Mouse (Mus musculus): ENCODE measurements at regions not wholly inside any gene's neighbourhood (a gene's known extent, or its start where the extent isn't known, plus 50 kb on each side); places are given as distances from the start of the nearest gene placed in this dataset.

DNA sequence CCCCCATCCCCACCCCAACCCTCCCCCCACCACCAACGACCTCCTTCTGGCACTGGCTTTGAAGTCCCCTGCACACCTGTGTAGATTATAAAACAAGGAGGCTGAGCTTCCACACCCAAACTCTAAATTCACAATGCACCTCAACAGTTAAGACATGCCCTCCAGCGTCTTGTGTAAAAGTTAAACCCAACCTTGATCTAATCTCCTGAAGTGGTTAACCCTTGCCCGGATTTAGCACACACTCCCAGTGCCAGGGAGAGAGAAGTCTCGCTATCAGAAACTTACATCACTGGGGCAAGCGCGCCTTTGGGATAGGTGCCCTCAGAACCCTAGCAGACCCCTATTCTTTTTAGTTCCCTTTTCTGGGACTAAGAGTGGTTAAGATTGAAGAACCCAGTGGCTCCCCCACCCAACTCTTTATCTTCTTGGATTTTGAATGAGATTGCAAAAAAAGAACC is 177.3 kb upstream of the Klf3 start:
- Histone ChIP-seq H3K4me1 (replicated peaks; ENCODE audit: control insufficient read depth, insufficient read depth, low read length) (peaks cover 67% of the 10 kb centered on the region), H3K36me3 (ENCODE audit: control insufficient read depth, insufficient read depth, low read length) (no peaks in the 10 kb centered on the region), H3K4me3 (ENCODE audit: control insufficient read depth, insufficient read depth, low read length) (no peak overlapping the region), H3K27me3 (ENCODE audit: control insufficient read depth, insufficient read depth, low read length) (no peaks in the 10 kb centered on the region), H3K27ac (ENCODE audit: control insufficient read depth, insufficient read depth, low read length) (peak overlapping the region; percentile 84)
- DNase-seq = peak; percentile 64
- WGBS = 2% methylated on average over 6 of the region's 6 CpGs
- TF ChIP-seq CTCF (IDR thresholded peaks at IDR 0.05; ENCODE audit: borderline replicate concordance, control insufficient read depth, extremely low read depth, insufficient read depth, low read length, poor library complexity) (no peak), POLR2A (IDR thresholded peaks at IDR 0.05; ENCODE audit: control insufficient read depth, extremely low read depth, insufficient read depth, low read length, poor library complexity) (no peak)

DNA sequence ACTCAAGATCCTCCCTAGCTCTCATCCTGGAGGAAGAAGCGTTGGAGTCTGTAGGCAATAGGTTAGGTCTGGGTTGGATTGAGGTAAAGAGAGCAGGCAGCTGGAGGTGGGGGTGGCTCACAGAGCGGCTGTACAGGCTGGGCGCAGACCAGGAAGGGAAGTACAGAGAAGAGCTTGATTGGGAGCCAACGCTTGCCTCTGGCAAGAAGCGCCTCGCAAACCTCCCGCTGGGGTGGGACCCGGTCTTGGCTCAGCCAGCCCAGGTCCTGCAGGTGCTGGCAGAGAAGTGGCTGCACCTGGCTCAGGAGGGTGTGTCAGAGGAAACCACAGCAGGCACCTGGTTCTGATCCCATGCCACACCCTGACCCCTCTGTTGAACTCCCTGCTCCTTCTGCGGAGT is 176.8 kb upstream of the Klf3 start:
- Histone ChIP-seq H3K27ac (ENCODE audit: control insufficient read depth, insufficient read depth, low read length) (peak overlapping the region; percentile 84), H3K4me3 (ENCODE audit: control insufficient read depth, insufficient read depth, low read length) (no peak overlapping the region), H3K36me3 (ENCODE audit: control insufficient read depth, insufficient read depth, low read length) (no peaks in the 10 kb centered on the region), H3K4me1 (replicated peaks; ENCODE audit: control insufficient read depth, insufficient read depth, low read length) (peaks cover 63% of the 10 kb centered on the region), H3K27me3 (ENCODE audit: control insufficient read depth, insufficient read depth, low read length) (no peaks in the 10 kb centered on the region)
- WGBS = under 1% methylated on average over 9 of the region's 9 CpGs
- TF ChIP-seq CTCF (IDR thresholded peaks at IDR 0.05; ENCODE audit: borderline replicate concordance, control insufficient read depth, extremely low read depth, insufficient read depth, low read length, poor library complexity) = peak; percentile 58; the same call in 1 of the 2 replicates
- TF ChIP-seq POLR2A (IDR thresholded peaks at IDR 0.05; ENCODE audit: control insufficient read depth, extremely low read depth, insufficient read depth, low read length, poor library complexity) = peak; percentile 21; the same call in 1 of the 2 replicates
- peak; percentile 81 for DNase-seq

DNA sequence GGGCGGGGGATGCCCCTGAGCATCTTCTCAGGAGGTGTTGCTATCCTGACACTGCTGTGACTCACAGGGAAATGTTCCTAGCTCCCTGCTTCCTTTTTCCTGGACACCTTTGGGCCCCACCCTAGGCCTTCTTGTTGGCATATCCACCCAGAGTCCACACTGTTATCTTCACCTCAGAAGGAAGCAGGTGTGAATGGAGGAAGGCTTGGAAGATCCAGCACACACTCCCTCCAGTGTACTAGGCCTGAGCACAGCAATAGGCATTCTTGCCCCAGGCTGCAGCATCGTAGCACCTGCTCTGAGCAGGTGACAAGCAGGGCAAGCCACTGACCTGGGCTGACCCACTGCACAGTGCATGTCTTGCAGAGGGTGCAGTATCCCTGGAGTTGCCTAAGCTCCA is 172.6 kb upstream of the Klf3 start:
- no peak for TF ChIP-seq CTCF (IDR thresholded peaks at IDR 0.05; ENCODE audit: borderline replicate concordance, control insufficient read depth, extremely low read depth, insufficient read depth, low read length, poor library complexity)
- TF ChIP-seq POLR2A (IDR thresholded peaks at IDR 0.05; ENCODE audit: control insufficient read depth, extremely low read depth, insufficient read depth, low read length, poor library complexity) = no peak
- Histone ChIP-seq H3K4me1 (replicated peaks; ENCODE audit: control insufficient read depth, insufficient read depth, low read length) (peaks cover 41% of the 10 kb centered on the region), H3K27ac (ENCODE audit: control insufficient read depth, insufficient read depth, low read length) (no peak overlapping the region), H3K4me3 (ENCODE audit: control insufficient read depth, insufficient read depth, low read length) (no peak overlapping the region), H3K27me3 (ENCODE audit: control insufficient read depth, insufficient read depth, low read length) (no peaks in the 10 kb centered on the region), H3K36me3 (ENCODE audit: control insufficient read depth, insufficient read depth, low read length) (no peaks in the 10 kb centered on the region)
- 93% methylated on average over 2 of the region's 2 CpGs for WGBS
- no peak for DNase-seq

DNA sequence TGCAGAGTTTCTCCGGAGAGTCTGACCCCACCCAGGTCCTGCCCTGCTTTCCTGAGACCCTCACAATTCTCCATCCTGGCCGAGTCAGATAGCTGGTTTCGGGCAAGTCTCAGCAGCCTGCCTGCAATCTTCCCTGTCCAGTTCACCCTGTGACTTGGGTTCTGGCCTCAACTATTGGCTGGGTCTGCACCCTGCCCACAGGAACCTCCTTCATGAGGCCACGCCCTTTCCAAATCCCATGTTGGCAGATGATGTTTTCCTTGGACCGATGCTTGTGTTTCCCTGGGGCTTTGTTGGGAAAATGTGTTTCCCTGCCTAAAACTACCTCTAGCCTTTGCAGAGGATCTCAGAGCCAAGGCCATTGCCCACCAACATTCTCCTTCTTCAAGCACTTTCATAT is 171.0 kb upstream of the Klf3 start:
- Histone ChIP-seq H3K4me1 (replicated peaks; ENCODE audit: control insufficient read depth, insufficient read depth, low read length) (peaks cover 31% of the 10 kb centered on the region), H3K27ac (ENCODE audit: control insufficient read depth, insufficient read depth, low read length) (no peak overlapping the region), H3K36me3 (ENCODE audit: control insufficient read depth, insufficient read depth, low read length) (no peaks in the 10 kb centered on the region), H3K4me3 (ENCODE audit: control insufficient read depth, insufficient read depth, low read length) (no peak overlapping the region), H3K27me3 (ENCODE audit: control insufficient read depth, insufficient read depth, low read length) (no peaks in the 10 kb centered on the region)
- no peak for TF ChIP-seq POLR2A (IDR thresholded peaks at IDR 0.05; ENCODE audit: control insufficient read depth, extremely low read depth, insufficient read depth, low read length, poor library complexity)
- TF ChIP-seq CTCF (IDR thresholded peaks at IDR 0.05; ENCODE audit: borderline replicate concordance, control insufficient read depth, extremely low read depth, insufficient read depth, low read length, poor library complexity) = no peak
- DNase-seq = no peak
- WGBS = 95% methylated on average over 5 of the region's 5 CpGs

DNA sequence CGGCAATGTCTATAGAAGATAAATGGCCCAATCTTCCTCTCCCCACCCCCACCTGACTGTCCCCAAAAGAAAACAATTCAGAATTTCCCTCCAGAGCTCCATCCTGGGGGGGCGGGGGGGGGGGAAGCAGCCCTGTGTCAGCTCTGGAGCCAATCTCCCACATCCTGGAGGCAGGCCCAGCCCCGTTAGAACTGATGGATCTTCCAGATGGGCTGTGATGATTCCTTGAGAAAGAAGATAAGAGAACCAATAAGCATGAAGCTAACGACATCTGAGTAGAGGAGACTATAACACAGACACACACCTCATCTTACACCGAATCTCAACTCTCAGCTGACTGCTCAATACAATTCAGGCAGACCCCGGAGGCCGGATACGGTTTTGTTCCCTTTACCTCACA is 169.2 kb upstream of the Klf3 start:
- Histone ChIP-seq H3K4me3 (ENCODE audit: control insufficient read depth, insufficient read depth, low read length) (no peak overlapping the region), H3K27me3 (ENCODE audit: control insufficient read depth, insufficient read depth, low read length) (no peaks in the 10 kb centered on the region), H3K36me3 (ENCODE audit: control insufficient read depth, insufficient read depth, low read length) (no peaks in the 10 kb centered on the region), H3K27ac (ENCODE audit: control insufficient read depth, insufficient read depth, low read length) (no peak overlapping the region), H3K4me1 (replicated peaks; ENCODE audit: control insufficient read depth, insufficient read depth, low read length) (peaks cover 26% of the 10 kb centered on the region)
- WGBS = 90% methylated on average over 8 of the region's 8 CpGs
- DNase-seq = no peak
- TF ChIP-seq POLR2A (IDR thresholded peaks at IDR 0.05; ENCODE audit: control insufficient read depth, extremely low read depth, insufficient read depth, low read length, poor library complexity) = no peak
- no peak for TF ChIP-seq CTCF (IDR thresholded peaks at IDR 0.05; ENCODE audit: borderline replicate concordance, control insufficient read depth, extremely low read depth, insufficient read depth, low read length, poor library complexity)

DNA sequence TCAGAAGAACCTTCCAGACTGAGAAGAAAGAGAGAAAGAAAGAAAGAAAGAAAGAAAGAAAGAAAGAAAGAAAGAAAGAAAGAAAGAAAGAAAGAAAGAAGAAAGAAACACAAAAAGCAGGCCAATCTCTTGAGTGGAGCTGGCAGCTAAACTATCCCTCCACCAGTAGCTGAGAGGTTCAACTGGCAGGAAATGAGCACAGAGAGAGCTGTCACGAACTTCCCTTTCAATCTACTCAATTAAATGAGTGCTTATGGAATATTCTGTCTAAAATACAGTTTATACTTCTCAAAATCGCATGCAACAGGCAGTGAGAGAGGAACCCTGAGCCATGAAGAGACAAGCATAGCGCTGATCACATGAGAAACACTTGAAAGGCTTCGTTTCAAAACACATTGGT is 168.5 kb upstream of the Klf3 start:
- WGBS = 36% methylated on average over 4 of the region's 4 CpGs
- H3K27ac ChIP-seq (ENCODE audit: control insufficient read depth, insufficient read depth, low read length) = no peak overlapping the region
- DNase-seq = no peak
- TF ChIP-seq POLR2A (IDR thresholded peaks at IDR 0.05; ENCODE audit: control insufficient read depth, extremely low read depth, insufficient read depth, low read length, poor library complexity) (no peak), CTCF (IDR thresholded peaks at IDR 0.05; ENCODE audit: borderline replicate concordance, control insufficient read depth, extremely low read depth, insufficient read depth, low read length, poor library complexity) (no peak)
- H3K4me3 ChIP-seq (ENCODE audit: control insufficient read depth, insufficient read depth, low read length) = no peak overlapping the region
- peaks cover 21% of the 10 kb centered on the region for H3K4me1 ChIP-seq (replicated peaks; ENCODE audit: control insufficient read depth, insufficient read depth, low read length)
- H3K27me3 ChIP-seq (ENCODE audit: control insufficient read depth, insufficient read depth, low read length) = no peaks in the 10 kb centered on the region
- H3K36me3 ChIP-seq (ENCODE audit: control insufficient read depth, insufficient read depth, low read length) = no peaks in the 10 kb centered on the region

DNA sequence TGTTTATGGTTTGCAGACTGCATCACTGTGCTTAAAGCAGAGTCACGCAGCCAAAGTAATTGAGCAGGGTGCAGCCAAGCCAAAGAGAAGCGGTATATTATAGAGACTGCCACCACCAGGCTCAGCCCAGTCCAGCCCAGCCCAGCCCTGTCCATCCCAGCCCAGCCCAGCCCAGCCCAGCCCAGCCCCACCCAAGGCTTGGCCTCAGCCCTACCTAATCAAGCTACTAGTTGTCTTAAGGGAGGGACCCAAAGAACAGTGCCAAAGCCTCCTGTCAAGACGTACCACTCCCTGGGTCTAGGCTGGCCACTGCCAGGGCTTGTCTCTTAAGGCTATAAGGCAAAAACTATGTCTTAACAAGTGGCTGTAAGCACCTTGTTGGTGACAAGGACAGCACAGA is 166.9 kb upstream of the Klf3 start:
- H3K27ac ChIP-seq (ENCODE audit: control insufficient read depth, insufficient read depth, low read length) = no peak overlapping the region

More for the DNA sequence above, 166.9 kb upstream of the Klf3 start:
- Histone ChIP-seq H3K27me3 (ENCODE audit: control insufficient read depth, insufficient read depth, low read length) (no peaks in the 10 kb centered on the region), H3K36me3 (ENCODE audit: control insufficient read depth, insufficient read depth, low read length) (no peaks in the 10 kb centered on the region), H3K4me1 (replicated peaks; ENCODE audit: control insufficient read depth, insufficient read depth, low read length) (peaks cover 9% of the 10 kb centered on the region), H3K4me3 (ENCODE audit: control insufficient read depth, insufficient read depth, low read length) (no peak overlapping the region)
- no peak for DNase-seq
- 94% methylated on average over 3 of the region's 3 CpGs for WGBS
- TF ChIP-seq POLR2A (IDR thresholded peaks at IDR 0.05; ENCODE audit: control insufficient read depth, extremely low read depth, insufficient read depth, low read length, poor library complexity) (no peak), CTCF (IDR thresholded peaks at IDR 0.05; ENCODE audit: borderline replicate concordance, control insufficient read depth, extremely low read depth, insufficient read depth, low read length, poor library complexity) (no peak)

All from thymus, adult 2 months (tissue).